Mouse (Mus musculus): ENCODE results near the gene Hus1b.

DNA sequence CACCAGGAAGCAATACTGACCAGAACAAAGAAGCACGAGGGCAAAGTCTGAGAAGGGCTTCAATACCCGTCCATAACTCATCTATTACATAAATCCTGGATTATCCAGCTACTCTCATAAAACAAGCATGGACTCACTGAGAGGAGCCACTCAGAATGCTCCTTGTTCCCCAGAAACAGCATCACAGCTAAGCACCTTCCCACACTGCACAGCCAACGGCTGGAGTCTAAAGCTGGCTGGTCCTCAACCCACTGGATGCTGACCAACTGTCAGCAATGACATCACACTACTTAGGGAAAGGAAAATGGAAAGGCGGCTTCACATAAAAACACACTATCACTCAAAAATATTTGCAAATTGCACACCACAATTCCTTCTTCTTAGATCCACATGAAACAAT, 20.8 kb upstream of the Hus1b start:
- TF ChIP-seq CHD2 (IDR thresholded peaks at IDR 0.05; ENCODE audit: low read length) (no peak), CTCF (conservative IDR thresholded peaks at IDR 0.05 in 1 of 2, IDR thresholded peaks at IDR 0.05 in 1 of 2; ENCODE audit: low read depth in 2 of 2, low read length in 2 of 2) (no peak)
